ENCODE assay signal across 10 mouse cellular contexts in genomic region chrX:5468022-5468421, GRCm38 (mm10). TPM values are rescaled to one million over a fixed set of nuclear protein-coding genes. Genes with fewer than 3 reads are reported as not detected.
DNase-seq lines count a peak whose midpoint lies in the region; ATAC-seq and TF ChIP-seq lines count a peak whose summit lies in the region.
"Had no signal": no experiment of that assay in that cellular context is flagged by ENCODE, and none has a peak within 500 bp of the region (broad histone marks: within the 10 kb centered on the region; RNA-seq: fewer than 3 reads in every experiment).

No protein-coding gene starts in this region.

- H3K36me3 ChIP-seq in lung, embryonic 14.5 days (ENCODE audit: insufficient read depth), result no peaks in the 10 kb centered on the region
- no peaks in the 10 kb centered on the region for H3K36me3 ChIP-seq in forebrain, embryonic 11.5 days (ENCODE audit: control insufficient read depth, insufficient read depth, low read length)
- no peaks in the 10 kb centered on the region for H3K36me3 ChIP-seq in limb, embryonic 12.5 days

- peak; percentile 0 for DNase-seq in lung, embryonic 14.5 days
- DNase-seq in lung, postnatal 10 days, result no peak
- no peak for DNase-seq in forebrain, embryonic 11.5 days (ENCODE audit: low spot score)
- DNase-seq in testis, postnatal 10 days (ENCODE audit: low spot score), result peak; percentile 52
- DNase-seq in thymus, postnatal 14 days, result no peak
- DNase-seq in cerebellum, postnatal 4 days (ENCODE audit: low spot score in 2 of 2), result no peak

- H3K9me3 ChIP-seq in lung, embryonic 14.5 days (ENCODE audit: low read depth, low read length), result no peaks in the 10 kb centered on the region
- no peaks in the 10 kb centered on the region for H3K9me3 ChIP-seq in forebrain, embryonic 11.5 days (ENCODE audit: control insufficient read depth, low read length)
- no peaks in the 10 kb centered on the region for H3K9me3 ChIP-seq in limb, embryonic 12.5 days

- 18% methylated on average over 24 of the region's 24 CpGs for WGBS in lung, embryonic 14.5 days
- WGBS in forebrain, embryonic 11.5 days, result 14% methylated on average over 24 of the region's 24 CpGs
- 21% methylated on average over 24 of the region's 24 CpGs for WGBS in limb, embryonic 12.5 days

- no peak for ATAC-seq in lung, embryonic 14.5 days (ENCODE audit: insufficient read depth)
- no peak for ATAC-seq in forebrain, embryonic 11.5 days (replicated peaks; ENCODE audit: low FRiP score)
- ATAC-seq in limb, embryonic 12.5 days (ENCODE audit: insufficient number of reproducible peaks, insufficient read depth, low FRiP score, low TSS enrichment, low read depth), result no peak
- ATAC-seq in megakaryocyte-erythroid progenitor cell, adult 5-6 weeks (replicated peaks; ENCODE audit: low FRiP score, low TSS enrichment, poor library complexity, severe bottlenecking), result no peak

- H3K27me3 ChIP-seq in lung, embryonic 14.5 days (ENCODE audit: insufficient read depth, low read length), result no peaks in the 10 kb centered on the region
- no peaks in the 10 kb centered on the region for H3K27me3 ChIP-seq in forebrain, embryonic 11.5 days (ENCODE audit: control insufficient read depth, insufficient read depth, low read length)
- peaks cover 16% of the 10 kb centered on the region for H3K27me3 ChIP-seq in limb, embryonic 12.5 days

- H3K4me3 ChIP-seq in lung, embryonic 14.5 days (ENCODE audit: low read depth, low read length), result no peak overlapping the region
- H3K4me3 ChIP-seq in forebrain, embryonic 11.5 days (ENCODE audit: low read depth, low read length), result 0 out of 2 replicates have a peak overlapping the region, but pooled peaks have one; percentile 7
- peak overlapping the region; percentile 6; the same call in 1 of the 2 replicates for H3K4me3 ChIP-seq in limb, embryonic 12.5 days (replicated peaks)

- H3K9ac ChIP-seq in lung, embryonic 14.5 days, result no peak overlapping the region
- H3K9ac ChIP-seq in forebrain, embryonic 11.5 days (ENCODE audit: low read length), result no peak overlapping the region
- no peak overlapping the region for H3K9ac ChIP-seq in limb, embryonic 12.5 days (replicated peaks)

- H3K4me1 ChIP-seq in lung, embryonic 14.5 days (ENCODE audit: insufficient read depth), result no peaks in the 10 kb centered on the region
- no peaks in the 10 kb centered on the region for H3K4me1 ChIP-seq in forebrain, embryonic 11.5 days (replicated peaks; ENCODE audit: control insufficient read depth, insufficient read depth, low read length)
- no peaks in the 10 kb centered on the region for H3K4me1 ChIP-seq in limb, embryonic 12.5 days (replicated peaks)

- peak overlapping the region; percentile 7; the same call in 1 of the 2 replicates for H3K4me2 ChIP-seq in lung, embryonic 14.5 days
- peak overlapping the region; percentile 32; the same call in 1 of the 2 replicates for H3K4me2 ChIP-seq in forebrain, embryonic 11.5 days (ENCODE audit: low read depth, low read length, severe bottlenecking)
- H3K4me2 ChIP-seq in limb, embryonic 12.5 days, result peak overlapping the region; percentile 33

- no peak for TF ChIP-seq CTCF in lung, embryonic 14.5 days (IDR thresholded peaks at IDR 0.05; ENCODE audit: low read depth)

- H3K27ac ChIP-seq in lung, embryonic 14.5 days (ENCODE audit: low read depth), result no peak overlapping the region
- no peak overlapping the region for H3K27ac ChIP-seq in forebrain, embryonic 11.5 days (ENCODE audit: low read depth, low read length)
- H3K27ac ChIP-seq in limb, embryonic 12.5 days, result no peak overlapping the region

RNA-seq across cellular contexts. Expression of gene Mycs, which starts 1.0 kb away (rescaled TPM):
- polyA plus RNA-seq in lung, embryonic 14.5 days (2014; fragmentation: Nextera tagmentation; extraction: Ambion mirVana), result not detected in 2 replicates
- not detected in 2 replicates for polyA plus RNA-seq in forebrain, embryonic 11.5 days (2014; fragmentation: Nextera tagmentation; extraction: Ambion mirVana)
- polyA plus RNA-seq in limb, embryonic 12.5 days (2016; fragmentation: Nextera tagmentation; extraction: Ambion mirVana), result not detected in 2 replicates
- not detected in 2 replicates for total RNA-seq in megakaryocyte-erythroid progenitor cell, adult 5-6 weeks (2014; fragmentation: Nextera tagmentation)
- not detected in 2 replicates for total RNA-seq in megakaryocyte-erythroid progenitor cell, adult 5-6 weeks (2017)
- polyA plus RNA-seq: limb, embryonic 14.5 days; spleen, adult 2 months had no signal

Comparison
In these comparisons a context has a peak if more than half of its experiments do, and no peak if none do; other contexts are left out.
1. DNase-seq: peak in lung, embryonic 14.5 days (single experiment) and testis, postnatal 10 days (single experiment); none in lung, postnatal 10 days (single experiment), forebrain, embryonic 11.5 days (single experiment), thymus, postnatal 14 days (single experiment) and cerebellum, postnatal 4 days (0 of 2).
2. Peak in every context shown above with its lines, with median percentiles within 50 percentile points of each other: H3K4me2 ChIP-seq.